Mouse (Mus musculus) retina, embryonic 14.5 days (tissue): Measurements from ENCODE around the gene Hoxb9.

Experiments
- DNase-seq: peaks from one replicate; pipeline ENCODE4 v3.0.0-alpha.2; 2015; ENCODE audit warnings: low spot score

Hoxb9 gene

GRCm38 (mm10) chr11:96270996-96271540 lies at the start of gene Hoxb9:
TSS of gene Hoxb9 (plus strand) at chr11:96271457.
- no peak for DNase-seq

GRCm38 (mm10) chr11:96223813-96224212 lies 47.4 kb upstream of the Hoxb9 start:
- no peak for DNase-seq

- DNase-seq, result no peak
These were observed 43.6 kb upstream of the Hoxb9 start for GRCm38 (mm10) chr11:96227676-96228075.

- peak; percentile 77 for DNase-seq
These were observed 36.4 kb upstream of the Hoxb9 start for GRCm38 (mm10) chr11:96234906-96235305.

GRCm38 (mm10) chr11:96240211-96240610 lies 31.0 kb upstream of the Hoxb9 start:
- peak; percentile 79 for DNase-seq

GRCm38 (mm10) chr11:96250901-96251300 lies 20.4 kb upstream of the Hoxb9 start:
- no peak for DNase-seq

- DNase-seq, result no peak
These were observed 19.7 kb upstream of the Hoxb9 start for GRCm38 (mm10) chr11:96251480-96252031.

GRCm38 (mm10) chr11:96252541-96253120 lies 18.6 kb upstream of the Hoxb9 start:
- DNase-seq, result no peak

GRCm38 (mm10) chr11:96254221-96254620 lies 17.0 kb upstream of the Hoxb9 start:
- DNase-seq, result no peak

GRCm38 (mm10) chr11:96255111-96255995 lies 15.9 kb upstream of the Hoxb9 start:
- DNase-seq, result no peak

- DNase-seq, result no peak
These were observed 15.2 kb upstream of the Hoxb9 start for GRCm38 (mm10) chr11:96255996-96256445.

GRCm38 (mm10) chr11:96257141-96257540 lies 14.1 kb upstream of the Hoxb9 start:
- DNase-seq, result no peak

- no peak for DNase-seq
These were observed 12.2 kb upstream of the Hoxb9 start for GRCm38 (mm10) chr11:96259038-96259437.

GRCm38 (mm10) chr11:96259511-96259910 lies 11.7 kb upstream of the Hoxb9 start:
- no peak for DNase-seq

GRCm38 (mm10) chr11:96260310-96260970 lies 10.8 kb upstream of the Hoxb9 start:
- no peak for DNase-seq

GRCm38 (mm10) chr11:96261323-96261890 lies 9.8 kb upstream of the Hoxb9 start:
- DNase-seq, result peak; percentile 88

GRCm38 (mm10) chr11:96262262-96262830 lies 8.9 kb upstream of the Hoxb9 start:
- DNase-seq, result no peak

GRCm38 (mm10) chr11:96263636-96264389 lies 7.4 kb upstream of the Hoxb9 start:
- no peak for DNase-seq

GRCm38 (mm10) chr11:96264390-96265020 lies 6.8 kb upstream of the Hoxb9 start:
- DNase-seq, result no peak

GRCm38 (mm10) chr11:96265954-96266353 lies 5.3 kb upstream of the Hoxb9 start:
- DNase-seq, result no peak
